Mouse (Mus musculus): ENCODE results near the gene Cyth2. TPM values are rescaled to one million over a fixed set of nuclear protein-coding genes. Genes with fewer than 3 reads are reported as not detected.

Cyth2 gene
- total RNA-seq, 2 experiments from 2014 or later = 204 to 210 TPM

Other genes with a start within 250 kb of the Cyth2 start
- 10 to 100 TPM; 23.0 to 23.6 TPM for gene Bcat2, start 244.4 kb downstream of the Cyth2 start, total RNA-seq (2021)
- not detected for gene Fgf21, start 199.1 kb downstream of the Cyth2 start, total RNA-seq (2021)
- gene Fut1, start 197.3 kb downstream of the Cyth2 start, total RNA-seq (2021) = under 1 TPM in 1 of 2 experiments, not detected in 1; 0.21 TPM
- not detected for gene Izumo1, start 192.8 kb downstream of the Cyth2 start, total RNA-seq (2021)
- 1 to 10 TPM; 8.1 to 8.2 TPM for gene Rasip1, start 187.1 kb downstream of the Cyth2 start, total RNA-seq (2021)
- 1 to 10 TPM; 2.4 to 3.6 TPM for gene Mamstr, start 174.6 kb downstream of the Cyth2 start, total RNA-seq (2021)
- under 1 TPM in 1 of 2 experiments, not detected in 1; 0.21 TPM for gene Fut2, start 148.2 kb downstream of the Cyth2 start, total RNA-seq (2021)
- gene Ntn5, start 130.6 kb downstream of the Cyth2 start, total RNA-seq (2021) = 1 to 10 TPM; 3.4 to 3.5 TPM
- under 1 TPM; 0.37 to 0.48 TPM for gene Sec1, start 120.2 kb downstream of the Cyth2 start, total RNA-seq (2021)
- gene Car11, start 114.7 kb downstream of the Cyth2 start, total RNA-seq (2021) = 100 to 1,000 TPM; 184 to 223 TPM
- 100 to 1,000 TPM in 1 of 2 experiments, 10 to 100 TPM in 1; 66.2 to 147 TPM for gene Dbp, start 109.5 kb downstream of the Cyth2 start, total RNA-seq (2021)
- gene Rpl18, start 99.1 kb downstream of the Cyth2 start, total RNA-seq (2021) = 100 to 1,000 TPM; 315 to 323 TPM
- 10 to 100 TPM; 29.7 to 29.8 TPM for gene Sphk2, start 96.6 kb downstream of the Cyth2 start, total RNA-seq (2021)
- under 1 TPM; 0.11 to 0.23 TPM for gene Fam83e, start 93.4 kb downstream of the Cyth2 start, total RNA-seq (2021)
- not detected for gene Spaca4, start 88.8 kb downstream of the Cyth2 start, total RNA-seq (2021)
- gene Lmtk3, start 30.8 kb downstream of the Cyth2 start, total RNA-seq (2021) = 100 to 1,000 TPM; 220 to 235 TPM
- gene Sult2b1, start 29.9 kb downstream of the Cyth2 start, total RNA-seq (2021) = 10 to 100 TPM in 1 of 2 experiments, 1 to 10 TPM in 1; 8.6 to 12.4 TPM
- gene Kcnj14, start 10.2 kb upstream of the Cyth2 start, total RNA-seq (2021) = 1 to 10 TPM; 2.6 to 2.7 TPM
- 10 to 100 TPM; 21.0 to 23.2 TPM for gene Grwd1, start 16.4 kb upstream of the Cyth2 start, total RNA-seq (2021)
- 10 to 100 TPM; 81.2 to 84.0 TPM for gene Kdelr1, start 58.2 kb upstream of the Cyth2 start, total RNA-seq (2021)
- 10 to 100 TPM; 10.9 TPM for gene Grin2d, start 63.8 kb upstream of the Cyth2 start, total RNA-seq (2021)
- not detected for gene Syngr4, start 82.1 kb upstream of the Cyth2 start, total RNA-seq (2021)
- 10 to 100 TPM; 17.6 to 20.1 TPM for gene Tmem143, start 82.4 kb upstream of the Cyth2 start, total RNA-seq (2021)
- gene Emp3, start 106.8 kb upstream of the Cyth2 start, total RNA-seq (2021) = 1 to 10 TPM; 6.6 to 7.2 TPM
- 1 to 10 TPM; 1.6 to 2.9 TPM for gene Ccdc114, start 109.5 kb upstream of the Cyth2 start, total RNA-seq (2021)
- gene Abcc6, start 215.7 kb upstream of the Cyth2 start, total RNA-seq (2021) = 1 to 10 TPM; 2.6 to 3.1 TPM
- gene Nomo1, start 219.1 kb upstream of the Cyth2 start, total RNA-seq (2021) = 100 to 1,000 TPM; 107 to 108 TPM

Measured in left cerebral cortex, postnatal 25 days (tissue).